Mouse (Mus musculus) T-helper 2 cell (primary cell): ENCODE results near the gene Olfr1034.
"Not testable (repeated sequence)": the region's sequence is repeated elsewhere in the genome, so short reads cannot be mapped to it uniquely, and the experiment has no call there.

Experiments
- in situ Hi-C: fragments of 300-600 bp; cut with MboI, MseI; formaldehyde crosslinking; loops from one replicate; pipeline ENCODE4 v1.15.1; 2025; ENCODE audit warnings: high pct_unique_total_duplicates

Gene Olfr1034

GRCm38 (mm10) chr2:86045561-86045960 is at the start of gene Olfr1034:
TSS of gene Olfr1034 (plus strand) at chr2:86045861.
- in situ Hi-C loops, result no loop called here

DNA sequence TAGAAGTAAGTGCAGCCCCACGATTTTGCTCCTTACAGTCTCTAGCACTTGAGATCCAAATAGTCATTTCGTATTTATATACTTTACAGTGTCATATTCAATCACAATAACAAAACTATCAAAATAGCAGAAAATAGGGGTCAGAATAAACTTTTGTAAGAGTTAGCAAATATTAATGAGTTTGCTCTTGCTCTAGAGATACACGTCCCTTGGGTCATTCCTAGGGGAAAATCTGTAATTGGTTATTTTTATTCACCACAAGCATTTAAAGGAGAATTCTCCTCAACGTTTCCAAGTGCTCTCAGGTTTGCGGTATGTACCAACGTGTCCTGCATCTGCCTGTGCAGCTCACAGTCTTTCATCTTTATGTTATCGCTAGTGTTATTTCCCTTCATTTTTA is 40.4 kb upstream of the Olfr1034 start, which contains the start of gene Olfr1032:
TSS of gene Olfr1032 (plus strand) at position 301 of the 400 bp plus-strand sequence.
- in situ Hi-C loops, result no loop called here

GRCm38 (mm10) chr2:86020406-86020805 is 25.3 kb upstream of the Olfr1034 start, which contains the start of gene Olfr1033:
TSS of gene Olfr1033 (plus strand) at chr2:86020633.
- in situ Hi-C loops, result not testable (repeated sequence)

DNA sequence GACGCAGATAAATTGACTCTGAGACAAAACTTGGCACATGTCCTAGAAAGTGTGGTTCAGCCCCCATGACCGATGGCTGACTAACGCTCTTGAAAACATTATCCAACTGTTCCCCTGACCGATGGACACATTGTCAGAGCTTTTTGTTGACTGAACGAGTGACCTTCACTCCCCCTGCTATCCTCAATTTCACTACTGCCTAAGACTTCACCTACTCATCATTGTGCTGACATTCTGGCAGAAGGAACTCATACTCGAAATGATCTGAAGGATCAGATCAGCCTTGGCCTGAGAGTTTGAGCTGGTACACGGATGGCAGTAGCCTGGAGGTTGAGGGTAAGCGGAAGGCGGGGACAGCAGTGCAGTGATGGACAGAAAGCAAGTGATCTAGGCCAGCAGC is 24.1 kb upstream of the Olfr1034 start:
- in situ Hi-C loops, result not testable (repeated sequence)

- in situ Hi-C loops, result not testable (repeated sequence)
Measured at GRCm38 (mm10) chr2:86050777-86051176, 5.1 kb downstream of the Olfr1034 start.

- in situ Hi-C loops, result not testable (repeated sequence)
Measured at GRCm38 (mm10) chr2:86063766-86064165, 18.1 kb downstream of the Olfr1034 start.

DNA sequence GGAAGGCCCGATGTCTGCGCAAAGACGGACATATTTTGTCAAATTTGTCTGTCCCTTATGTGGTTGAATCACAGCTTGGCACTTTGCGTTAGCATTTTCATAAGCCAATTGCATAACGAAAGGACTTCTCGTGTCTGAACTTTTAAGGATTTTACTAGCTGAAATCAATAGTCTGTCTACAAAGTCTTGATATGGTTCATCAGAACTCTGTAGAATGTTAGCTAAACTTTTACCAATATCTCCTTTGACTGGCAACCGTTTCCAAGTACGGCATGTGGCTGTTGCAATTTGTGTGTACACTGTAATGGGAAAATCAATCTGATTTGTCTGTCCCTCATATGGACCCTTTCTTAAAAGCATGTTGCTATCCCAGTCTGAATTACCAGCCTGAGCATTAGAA is 24.5 kb downstream of the Olfr1034 start:
- in situ Hi-C loops, result no loop called here

- in situ Hi-C loops, result not testable (repeated sequence)
Measured at GRCm38 (mm10) chr2:86073692-86074091, 28.0 kb downstream of the Olfr1034 start, which contains the start of gene Olfr1036. TSS of gene Olfr1036 (plus strand) at chr2:86073992.

- in situ Hi-C loops, result not testable (repeated sequence)
Measured at GRCm38 (mm10) chr2:86080478-86080877, 34.8 kb downstream of the Olfr1034 start.

GRCm38 (mm10) chr2:86087285-86087684 is 41.6 kb downstream of the Olfr1034 start, which contains the start of gene Olfr1037:
TSS of gene Olfr1037 (minus strand) at chr2:86087385.
- in situ Hi-C loops, result no loop called here
